Mouse (Mus musculus) CD8-positive naive resting alpha-beta T cell, adult 2 months (primary cell): ENCODE results near the gene Ap1g2.

Experiments
- DNase-seq, 2 experiments: peaks; one replicate each; pipeline ENCODE4 v3.0.0; 2022; ENCODE audit warnings: low read depth in 2 of 2, low spot score in 2 of 2

Gene Ap1g2

DNA sequence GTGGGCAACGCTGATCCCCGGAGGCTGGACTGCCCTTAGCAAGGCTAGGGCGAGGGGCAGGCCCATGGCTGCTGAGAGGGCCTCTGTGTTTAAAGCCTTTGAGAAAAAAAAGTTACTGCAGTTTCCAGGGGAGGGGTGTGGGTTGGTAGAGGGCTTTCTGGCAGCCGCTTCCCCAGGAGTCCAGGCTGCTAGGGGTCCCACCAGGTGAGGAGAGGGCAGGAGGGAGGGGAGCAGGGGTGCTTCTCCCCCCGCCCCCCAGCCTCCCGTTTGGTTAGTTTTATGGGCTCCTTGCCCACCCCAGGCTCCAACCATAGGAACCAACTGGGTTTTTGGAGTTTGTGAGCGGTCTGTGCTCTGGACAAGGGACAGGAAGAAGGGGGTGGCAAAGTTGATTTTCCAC is 44.5 kb downstream of the Ap1g2 start:
- no peak for DNase-seq

DNA sequence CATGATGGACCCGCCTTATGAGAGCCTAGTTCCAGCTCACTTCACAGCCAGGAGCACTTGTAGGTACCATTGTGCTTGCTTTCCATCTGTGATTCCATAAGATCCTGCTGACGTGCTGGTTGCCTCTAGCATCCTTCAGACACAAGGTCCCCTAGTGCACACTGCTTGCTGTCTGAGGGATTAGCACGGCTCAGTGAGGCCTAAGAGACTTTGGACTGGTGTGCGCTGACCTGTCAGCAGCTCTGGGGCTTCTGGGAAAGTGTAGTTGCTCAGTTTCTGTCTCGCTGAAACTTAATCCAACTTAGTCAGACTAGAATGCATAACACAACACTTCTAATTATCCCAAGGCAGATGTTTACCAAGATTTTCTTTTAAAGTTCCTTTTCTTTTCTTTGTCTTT is 46.5 kb downstream of the Ap1g2 start:
- no peak for DNase-seq

DNA sequence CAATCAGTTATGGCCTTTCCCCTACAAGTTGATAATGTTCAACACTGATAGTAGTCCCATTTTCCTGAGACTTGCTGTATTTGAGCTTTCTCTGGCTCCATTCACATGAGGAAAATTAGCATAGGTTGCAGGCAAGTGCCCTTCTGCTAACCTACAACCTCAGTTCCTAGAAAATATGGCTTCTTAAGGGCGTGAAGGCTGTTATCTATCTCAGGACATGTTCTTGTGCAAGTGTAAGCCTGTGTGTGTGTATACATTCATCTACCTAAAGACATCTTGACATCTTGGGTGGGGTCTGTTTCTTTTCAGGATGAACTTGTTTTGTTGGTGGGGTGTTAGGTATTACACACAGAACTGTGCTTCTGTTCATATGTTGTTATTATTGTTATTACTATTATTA is 47.4 kb downstream of the Ap1g2 start:
- no peak for DNase-seq

DNA sequence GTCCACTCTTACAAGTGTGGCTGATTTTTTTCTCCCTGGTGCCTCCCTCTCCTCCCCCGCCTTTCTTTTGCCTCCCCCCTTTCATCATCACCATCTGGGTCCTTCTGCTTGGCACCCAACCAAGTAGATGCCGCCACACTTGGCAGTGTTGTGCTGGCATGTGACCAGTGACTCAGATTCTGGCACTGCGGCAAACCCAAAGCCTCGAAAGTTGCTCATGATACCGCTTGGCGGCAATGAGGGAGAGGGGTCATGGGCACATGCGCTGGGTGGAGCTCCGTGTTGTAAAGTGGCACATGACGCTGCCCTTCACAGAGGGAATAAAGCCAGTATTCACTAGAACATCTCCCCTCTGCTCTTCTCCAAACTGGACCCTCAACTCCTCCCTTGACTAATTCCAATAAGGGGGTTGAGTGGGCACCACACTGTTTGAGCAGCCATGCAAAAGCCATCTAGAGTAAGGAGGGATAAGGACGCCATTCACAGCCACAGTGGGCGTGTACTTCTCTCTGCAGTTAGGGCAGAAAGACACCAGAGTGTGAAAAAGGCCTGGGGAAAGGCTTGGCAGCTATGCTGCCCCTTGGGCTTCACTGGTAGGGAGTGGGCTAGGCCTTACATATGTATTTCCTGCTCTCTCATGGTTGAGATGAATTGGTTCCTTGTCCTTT is 51.1 kb downstream of the Ap1g2 start:
- no peak for DNase-seq

DNA sequence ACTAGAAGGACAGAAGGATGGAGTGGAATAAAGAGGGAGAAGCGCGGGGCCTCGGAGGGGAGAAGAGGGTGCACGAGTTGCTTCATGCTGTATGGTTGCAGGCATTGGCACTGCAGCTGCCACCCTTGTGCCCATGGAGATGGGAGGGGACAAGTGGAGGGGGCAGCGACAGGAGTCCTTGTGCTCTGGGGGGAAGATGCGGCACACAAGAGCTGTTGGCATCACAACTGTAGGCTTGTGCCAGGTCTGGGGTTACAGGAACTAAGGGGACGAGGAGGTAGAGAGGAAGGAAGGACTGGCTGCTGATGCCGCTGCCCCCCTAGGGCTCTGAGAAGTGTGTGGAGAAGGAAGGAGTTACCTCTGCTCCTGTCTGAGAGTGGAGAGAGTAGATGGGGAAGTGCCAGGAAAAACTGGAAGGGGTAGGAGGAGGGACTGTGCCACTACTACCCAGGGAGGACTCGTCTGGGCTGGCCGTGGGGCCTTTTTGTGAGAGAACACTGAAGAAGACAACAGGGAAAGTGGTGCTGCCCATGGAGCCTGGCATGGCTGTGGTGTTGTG is 52.1 kb downstream of the Ap1g2 start:
- DNase-seq: no peak

DNA sequence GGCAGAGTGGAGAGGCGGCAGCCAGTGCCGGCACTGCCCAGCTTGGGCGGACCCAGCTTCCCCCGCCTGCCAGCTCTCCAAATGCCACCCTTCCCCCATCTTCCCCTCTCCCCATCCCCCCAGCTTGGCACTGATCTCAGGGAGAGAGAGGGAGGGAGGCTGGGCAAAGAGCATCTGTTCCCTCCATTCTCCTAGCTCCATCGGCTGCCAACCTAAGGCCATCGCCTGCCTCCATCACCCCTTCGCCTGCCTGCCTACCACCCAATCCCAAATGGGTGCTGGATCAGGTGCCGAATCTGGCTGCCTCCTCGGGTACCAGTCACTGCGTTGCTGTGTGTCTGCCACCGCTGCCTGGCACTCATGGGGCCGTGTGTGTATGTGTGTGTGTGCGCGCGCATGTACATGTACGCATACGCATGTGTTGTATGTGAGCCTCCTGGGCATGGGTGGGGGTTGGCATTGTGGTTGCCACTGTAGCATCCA is 52.6 kb downstream of the Ap1g2 start:
- no peak for DNase-seq

DNA sequence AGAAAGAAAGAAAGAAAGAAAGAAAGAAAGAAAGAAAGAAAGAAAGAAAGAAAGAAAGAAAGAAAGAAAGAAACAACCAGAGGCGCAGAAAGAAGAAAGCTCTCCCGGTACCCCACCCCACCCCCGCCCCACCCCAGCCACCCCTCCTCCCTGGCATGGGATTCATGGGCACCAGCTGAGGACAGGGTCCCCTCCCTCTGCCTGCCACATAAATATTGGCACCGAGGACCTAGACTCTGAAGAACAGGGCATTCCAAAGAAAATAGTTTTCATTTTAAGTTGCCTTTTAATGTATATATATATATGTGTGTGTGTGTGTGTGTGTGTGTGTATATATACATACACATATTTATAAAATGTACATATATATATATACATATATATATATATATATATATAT is 53.3 kb downstream of the Ap1g2 start:
- DNase-seq: no peak

DNA sequence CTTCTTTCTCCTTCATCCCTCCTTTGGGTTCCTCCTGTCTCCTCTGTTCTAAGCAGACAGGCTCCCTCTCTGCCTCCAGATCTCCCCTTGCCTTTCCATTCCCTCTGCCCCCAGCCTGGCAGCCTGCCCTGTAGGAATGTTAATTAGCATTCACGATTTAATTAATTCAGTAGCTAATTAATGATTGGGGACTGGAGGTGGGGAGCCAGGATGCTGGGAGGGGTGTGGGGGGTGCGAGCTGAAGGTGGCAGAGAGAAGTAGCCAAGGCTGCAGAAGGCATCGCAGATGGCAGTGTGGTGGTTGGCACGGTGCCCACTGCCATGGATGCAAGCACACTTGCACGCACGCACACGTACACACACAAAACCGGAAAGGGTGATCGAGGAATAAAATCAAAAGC is 53.9 kb downstream of the Ap1g2 start:
- no peak for DNase-seq
